Mouse (Mus musculus) layer of hippocampus, adult 9-11 months (tissue): ENCODE data around the gene Shroom4.

Source experiments
- DNase-seq: peaks from one replicate; pipeline ENCODE4 v3.0.0; 2022

Gene Shroom4

DNA sequence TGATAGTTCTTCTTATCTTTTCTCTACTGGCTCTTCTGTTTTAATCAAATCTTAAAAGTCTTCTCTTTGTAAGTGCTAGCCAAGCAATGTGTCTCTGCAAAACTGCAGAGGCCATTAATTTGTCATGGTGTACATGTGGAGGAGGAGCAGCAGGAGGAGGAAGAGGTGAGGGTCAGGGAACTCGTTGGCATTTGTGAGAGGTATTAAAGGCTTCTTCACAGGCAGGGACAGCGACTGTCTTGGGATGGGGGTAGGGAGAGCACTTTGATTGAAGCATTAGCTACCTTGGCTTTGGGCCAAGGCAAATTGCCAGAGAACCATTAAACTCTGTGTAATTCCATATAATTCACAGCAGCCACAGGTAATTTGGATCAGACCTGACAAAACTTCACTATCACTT, 96.7 kb downstream of the Shroom4 start:
- DNase-seq, result no peak

DNA sequence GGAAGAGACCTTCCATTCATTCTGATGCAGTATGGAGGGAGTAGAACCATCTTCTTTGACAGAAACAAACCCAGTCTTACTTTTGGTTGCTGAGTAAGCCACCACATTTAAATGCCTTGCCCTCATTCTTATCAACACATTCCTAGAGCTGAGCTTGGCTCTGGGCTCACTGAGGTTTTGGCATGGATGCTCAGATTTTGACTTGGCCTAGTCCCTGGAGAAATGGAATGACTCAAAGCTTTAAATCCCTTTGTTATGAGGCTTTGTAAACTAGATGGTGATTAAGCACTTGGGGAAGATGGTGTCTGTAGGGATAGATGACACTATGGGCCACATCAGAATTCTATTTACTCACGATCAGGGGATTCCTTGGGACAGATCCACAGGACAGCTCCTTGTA, 102.2 kb downstream of the Shroom4 start:
- no peak for DNase-seq

DNA sequence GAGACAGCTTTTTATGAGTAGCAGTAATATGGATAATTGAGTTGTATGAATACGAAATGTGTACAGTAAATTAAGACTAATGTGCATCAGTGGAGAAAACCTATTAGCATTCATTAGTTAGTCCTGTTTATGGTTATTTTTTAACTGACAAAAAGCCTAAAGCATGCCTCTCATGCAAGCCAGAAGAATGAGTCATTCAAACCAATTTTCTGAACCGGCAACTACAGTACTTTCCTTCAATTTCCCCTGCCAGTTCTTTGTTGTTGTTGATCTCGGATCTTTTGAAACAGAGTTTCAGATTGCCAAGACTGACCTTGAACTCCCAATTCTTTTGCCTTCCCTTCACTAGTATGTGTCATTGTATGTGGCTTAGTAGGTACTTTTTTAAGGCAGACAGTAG, 117.6 kb downstream of the Shroom4 start:
- no peak for DNase-seq

DNA sequence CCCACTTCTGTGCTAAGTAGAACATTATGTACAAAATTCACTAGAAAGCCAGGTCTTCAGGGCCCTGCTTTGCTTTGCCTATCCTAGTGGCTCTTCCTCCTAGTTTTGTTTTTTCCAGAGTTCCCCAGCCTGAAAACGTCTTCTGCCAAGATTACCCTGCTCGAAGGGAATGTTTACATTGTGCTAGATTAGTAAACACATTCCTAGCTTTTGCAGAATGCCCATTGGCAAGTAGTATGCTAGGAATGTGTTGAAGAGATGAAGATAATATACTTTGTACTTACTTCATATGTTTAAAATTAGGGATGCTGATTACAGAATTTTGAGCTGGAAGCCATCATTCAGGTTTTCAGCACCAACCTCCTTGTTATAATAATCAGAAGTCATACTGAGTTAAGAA, 118.8 kb downstream of the Shroom4 start:
- no peak for DNase-seq

DNA sequence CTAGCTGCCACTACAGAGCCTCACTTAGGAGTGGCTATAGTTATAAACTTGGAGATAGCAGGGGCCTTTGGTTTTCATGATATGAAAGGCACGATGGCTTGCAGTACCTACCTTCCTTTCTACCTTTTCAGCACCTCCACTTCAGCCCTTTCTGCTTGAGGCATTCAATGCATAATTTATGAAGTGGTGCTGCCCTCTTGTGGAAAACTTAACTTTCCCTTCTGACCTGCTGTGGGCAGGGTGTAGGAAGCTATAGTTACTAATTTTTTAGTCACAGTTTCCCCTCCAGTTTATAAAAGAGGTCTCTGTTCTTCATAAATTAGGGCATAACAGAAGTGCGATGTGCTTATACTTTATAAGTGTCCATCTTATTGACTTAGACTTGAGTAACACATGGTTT, 123.3 kb downstream of the Shroom4 start:
- no peak for DNase-seq

DNA sequence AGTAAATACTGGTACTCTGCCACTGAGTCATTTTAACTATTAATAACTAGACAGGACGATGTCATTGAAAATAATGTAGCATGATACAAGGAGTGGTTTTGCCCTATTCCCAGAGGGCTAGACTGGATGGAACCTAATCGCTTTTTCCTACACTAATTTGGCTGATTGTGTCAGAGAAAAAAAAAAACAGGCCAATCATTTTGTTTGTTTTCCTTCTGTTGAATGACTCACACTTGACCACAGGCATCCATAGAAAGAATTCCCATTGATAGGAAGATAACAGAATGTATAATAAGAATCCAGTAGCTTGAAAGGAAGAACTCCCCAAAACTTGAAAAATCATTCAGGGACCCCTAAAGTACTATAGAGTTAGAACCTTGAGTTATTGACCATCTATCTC, 137.0 kb downstream of the Shroom4 start:
- DNase-seq, result no peak

DNA sequence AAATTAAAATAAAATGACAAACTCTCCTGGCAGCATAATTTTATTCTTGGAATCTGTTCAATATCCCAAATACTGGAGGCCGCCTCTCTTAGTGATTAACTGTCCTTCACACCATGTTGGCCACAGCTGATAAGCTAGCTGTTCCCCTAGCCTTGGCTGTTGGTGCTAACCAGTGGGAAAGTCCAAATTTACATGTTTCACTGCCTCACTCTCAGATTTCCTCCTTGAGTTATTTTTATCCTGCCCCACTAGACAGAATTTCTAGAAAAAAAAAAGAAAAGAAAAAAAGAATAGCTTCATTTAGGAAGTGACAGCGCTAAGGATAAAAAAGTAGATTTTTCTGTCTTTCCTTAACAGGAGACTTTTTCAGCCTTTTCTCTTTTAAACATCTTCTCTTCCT, 138.0 kb downstream of the Shroom4 start:
- DNase-seq, result no peak

DNA sequence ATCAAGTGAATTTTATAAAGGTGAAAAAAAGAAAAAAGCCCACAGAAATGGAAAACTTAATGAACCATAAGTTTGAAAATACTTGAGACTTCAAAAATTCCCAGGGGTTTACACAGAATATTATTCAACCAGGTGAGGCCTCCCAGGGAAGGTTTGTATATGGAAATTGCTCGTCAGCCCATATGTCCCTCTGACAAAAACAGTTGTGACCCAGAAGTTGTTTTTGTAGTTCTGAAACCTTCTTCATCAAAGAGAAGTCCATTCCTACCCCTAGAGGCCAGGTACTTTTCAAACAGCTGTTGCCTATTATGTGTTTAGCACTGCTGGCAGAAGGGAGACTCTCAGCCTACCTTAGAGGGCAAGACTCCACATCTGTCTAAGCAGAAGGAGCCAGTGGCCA, 165.4 kb downstream of the Shroom4 start:
- no peak for DNase-seq

DNA sequence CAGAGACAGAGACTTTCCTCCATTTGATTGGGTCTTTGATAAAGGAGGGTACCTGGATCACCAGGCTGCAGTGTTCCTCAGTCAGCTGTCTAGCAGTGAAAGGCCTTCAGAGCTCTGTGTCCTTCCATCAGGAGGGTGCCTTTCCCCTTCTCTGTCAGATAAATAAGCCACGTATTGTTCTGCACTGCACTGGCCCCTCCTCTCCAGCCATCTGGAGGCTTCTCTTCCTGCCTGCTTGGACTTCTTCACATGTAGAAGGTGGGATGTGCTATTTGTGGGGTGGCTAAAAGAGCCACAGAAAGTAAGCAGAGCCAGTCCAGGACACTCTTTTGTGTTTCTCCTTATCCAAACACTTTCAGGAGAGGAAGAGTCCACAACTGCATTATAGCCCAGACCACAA, 174.9 kb downstream of the Shroom4 start:
- DNase-seq, result no peak

DNA sequence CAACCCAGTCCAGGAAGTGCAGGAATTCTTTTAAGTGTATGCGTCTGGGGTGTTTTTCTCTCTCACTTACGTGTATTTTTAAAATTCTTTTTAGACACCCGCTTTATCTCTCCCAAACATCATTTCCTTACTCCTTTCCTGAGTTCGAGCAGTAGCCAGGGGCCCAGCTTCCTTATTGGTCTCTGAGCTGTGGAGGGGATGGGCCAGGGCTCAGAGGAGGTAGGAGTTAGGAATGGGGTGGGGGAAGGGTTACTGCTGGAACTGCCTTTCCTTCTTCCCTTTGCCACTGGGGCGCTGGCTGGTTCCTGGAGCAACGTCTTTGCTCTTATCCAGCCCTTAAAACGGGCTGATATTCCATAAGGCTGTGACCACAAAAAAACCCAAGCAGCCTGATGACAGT, 177.3 kb downstream of the Shroom4 start:
- DNase-seq, result no peak

DNA sequence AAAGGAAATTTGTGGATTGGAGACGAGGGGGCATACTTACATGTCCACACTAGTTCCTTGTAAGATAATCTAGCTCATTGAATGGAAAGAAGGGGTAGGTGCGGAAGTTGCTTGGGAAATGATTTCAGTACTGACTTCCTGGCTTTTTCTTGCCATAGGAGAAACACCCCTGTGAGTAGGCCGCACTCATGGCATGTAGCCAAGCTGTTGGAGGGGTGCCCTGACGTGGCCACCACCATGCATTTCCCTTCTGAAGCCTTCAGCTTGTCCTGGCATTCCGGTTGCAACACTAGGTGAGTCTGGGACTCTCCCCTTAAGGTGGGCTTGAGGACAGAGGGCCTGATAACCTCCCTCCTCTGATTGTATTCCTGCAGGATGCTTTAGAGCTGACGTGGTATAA, 181.0 kb downstream of the Shroom4 start:
- no peak for DNase-seq

DNA sequence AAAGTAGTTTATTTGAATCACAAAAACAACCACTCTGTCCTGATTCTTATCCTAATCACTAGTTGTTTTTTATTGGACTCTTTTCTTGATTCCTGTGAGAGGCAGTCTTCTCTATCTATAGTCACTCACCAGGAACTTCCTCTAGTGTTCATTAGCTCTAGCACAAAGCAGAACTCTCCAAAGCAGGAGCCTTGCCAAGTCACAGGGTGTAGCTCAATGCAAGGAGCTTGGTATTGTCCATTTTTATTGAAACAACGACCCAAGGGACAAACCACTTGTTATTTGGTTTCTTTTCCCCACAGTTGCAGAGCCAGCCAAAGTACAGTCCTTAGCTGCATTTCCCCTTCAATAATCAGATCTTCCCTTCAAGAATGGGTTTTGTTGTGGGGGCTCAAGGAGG, 181.5 kb downstream of the Shroom4 start:
- DNase-seq, result no peak

DNA sequence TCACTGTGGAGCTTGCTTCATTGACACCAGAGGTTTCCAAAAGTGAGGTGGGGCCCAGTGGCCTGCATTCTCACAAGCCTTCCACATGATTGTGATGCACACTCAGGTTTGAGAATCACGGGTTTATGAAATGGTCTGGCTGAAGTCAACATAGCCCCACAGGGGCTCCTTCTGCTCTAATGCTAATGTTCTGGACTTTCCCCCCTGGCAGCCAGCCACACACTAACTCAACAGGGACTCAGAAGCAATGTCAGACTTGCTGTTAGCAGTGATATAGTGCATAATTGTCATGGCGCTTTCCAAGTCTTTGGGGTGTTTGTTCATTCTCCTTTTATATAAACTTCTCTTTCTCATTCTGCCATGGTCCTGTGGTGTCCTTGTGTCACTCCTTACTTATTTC, 183.0 kb downstream of the Shroom4 start:
- DNase-seq, result no peak

DNA sequence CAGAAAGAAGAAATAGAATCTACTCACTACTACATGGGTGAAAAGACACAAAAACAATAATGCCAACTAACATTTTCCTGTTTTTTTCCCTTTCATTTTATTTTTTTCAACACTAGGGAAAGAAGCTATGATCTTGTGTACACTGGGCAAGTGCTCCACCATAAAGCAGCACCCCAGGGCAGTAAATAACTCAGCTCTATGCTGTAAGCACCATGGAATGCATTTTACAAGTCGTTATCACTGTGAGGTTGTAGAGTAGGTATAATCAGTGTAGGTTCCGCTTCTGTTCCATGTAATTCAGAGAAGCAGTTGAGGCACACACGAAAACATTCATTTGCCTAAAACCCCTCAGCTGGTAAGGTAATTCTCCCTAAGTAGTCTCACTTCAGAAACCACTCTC, 194.5 kb downstream of the Shroom4 start:
- no peak for DNase-seq

DNA sequence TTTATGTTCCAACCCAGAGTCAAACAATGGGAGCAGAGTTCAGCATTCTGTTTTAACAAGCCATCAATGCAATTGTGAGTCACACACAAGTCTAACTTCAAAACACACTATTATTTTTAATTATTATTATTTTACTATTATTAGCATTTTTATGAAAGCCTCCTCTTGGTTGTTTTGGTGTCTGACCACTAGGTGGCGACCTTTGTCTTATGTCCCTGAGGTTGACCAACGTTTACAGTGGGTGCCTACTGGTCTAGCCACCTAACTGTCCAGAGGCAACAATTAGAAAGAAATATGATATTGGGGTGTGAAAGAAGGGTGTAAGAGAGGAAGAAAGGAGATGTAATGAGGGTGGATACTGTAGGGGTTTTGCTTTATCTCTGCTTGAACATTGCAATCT, 254.4 kb downstream of the Shroom4 start:
- DNase-seq, result no peak

DNA sequence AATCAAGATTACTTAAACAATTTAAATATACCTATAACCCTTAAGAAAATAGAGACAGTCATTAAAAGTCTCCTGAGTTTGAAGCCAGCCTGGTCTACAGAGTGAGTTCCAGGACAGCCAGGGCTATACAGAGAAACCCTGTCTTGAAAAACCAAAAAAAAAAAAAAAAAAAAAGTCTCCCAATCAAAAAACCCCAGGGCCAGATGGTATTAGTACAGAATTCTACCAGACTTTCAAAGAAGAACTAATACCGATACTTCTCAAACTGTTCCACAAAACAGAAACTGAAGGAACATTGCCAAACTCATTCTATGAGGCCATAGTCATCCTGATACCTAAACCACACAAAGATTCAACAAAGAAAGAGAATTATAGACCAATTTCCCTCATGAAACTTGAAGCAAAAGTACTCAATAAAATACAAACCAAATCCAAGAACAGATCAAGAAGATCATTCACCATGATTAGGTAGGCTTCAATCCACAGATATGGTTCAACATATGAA, 259.2 kb downstream of the Shroom4 start:
- no peak for DNase-seq
